Mouse (Mus musculus) forebrain, embryonic 12.5 days (tissue): ENCODE data around the gene Shank2. TPM values are rescaled to one million over a fixed set of nuclear protein-coding genes. Genes with fewer than 3 reads are reported as not detected.

ENCODE experiments used
- ATAC-seq: fragments of 200-750 bp; cut with Nextera tagmentation; 2 replicates; pipeline ENCODE4 v1.8.0; 2017; ENCODE audit warnings: moderate TSS enrichment; ENCODE audit not compliant: low FRiP score
- H3K27ac ChIP-seq: fragments of 300-500 bp; sonication (generic); 2 replicates; pipeline ENCODE4 v1.5.1; 2016; ENCODE audit warnings: mild to moderate bottlenecking
- H3K27me3 ChIP-seq: fragments of 300-500 bp; sonication (generic); 2 replicates; pipeline ENCODE4 v1.6.1; 2016; ENCODE audit warnings: mild to moderate bottlenecking
- H3K36me3 ChIP-seq: fragments of 300-500 bp; sonication (generic); replicated peaks from 2 replicates; pipeline ENCODE4 v1.6.1; 2016; ENCODE audit warnings: mild to moderate bottlenecking
- H3K4me1 ChIP-seq: fragments of 300-500 bp; sonication (generic); 2 replicates; pipeline ENCODE4 v1.6.1; 2016
- H3K4me2 ChIP-seq: fragments of 300-500 bp; sonication (generic); 2 replicates; pipeline ENCODE4 v1.6.1; 2016; ENCODE audit warnings: mild to moderate bottlenecking, moderate library complexity
- H3K4me3 ChIP-seq: fragments of 300-500 bp; sonication (generic); replicated peaks from 2 replicates; pipeline ENCODE4 v1.5.1; 2016; ENCODE audit warnings: mild to moderate bottlenecking
- H3K9ac ChIP-seq: fragments of 300-500 bp; sonication (generic); 2 replicates; pipeline ENCODE4 v1.6.1; 2016; ENCODE audit warnings: mild to moderate bottlenecking
- H3K9me3 ChIP-seq: fragments of 300-500 bp; sonication (generic); 2 replicates; pipeline ENCODE4 v1.6.1; 2016
- WGBS: fragments of 180-500 bp; shearing (Covaris S2); methylation state at CpG from one replicate; pipeline ENCODE4 v1.1.7; 2016; 5-methylcytosine and 5-hydroxymethylcytosine counted together
- polyA plus RNA-seq: library from polyadenylated mRNA; unstranded; fragments of >200 nt; fragmentation: Nextera tagmentation; extraction: Ambion mirVana; gene quantifications from 2 replicates; pipeline ENCODE4 v1.2.1, GENCODE M21; 2016

Gene Shank2
- polyA plus RNA-seq, 1 experiment from 2014 or later = 3.0 TPM

- H3K27ac ChIP-seq = no peak overlapping the region
- WGBS = 70% methylated on average over 11 of the region's 11 CpGs
Measured at GRCm38 (mm10) chr7:144187869-144188430, 186.2 kb downstream of the Shank2 start.

GRCm38 (mm10) chr7:144189446-144189845 is 187.7 kb downstream of the Shank2 start:
- Histone ChIP-seq H3K27ac (no peak overlapping the region), H3K36me3 (no peaks in the 10 kb centered on the region), H3K27me3 (no peaks in the 10 kb centered on the region; the same call in 1 of the 2 replicates), H3K9me3 (no peaks in the 10 kb centered on the region), H3K9ac (no peak overlapping the region), H3K4me1 (no peaks in the 10 kb centered on the region), H3K4me2 (no peak overlapping the region), H3K4me3 (no peak overlapping the region)
- 88% methylated on average over 4 of the region's 4 CpGs for WGBS
- no peak for ATAC-seq

More at GRCm38 (mm10) chr7:144187869-144188430, 186.2 kb downstream of the Shank2 start:
- no peak for ATAC-seq
- H3K4me2 ChIP-seq = no peak overlapping the region
- no peaks in the 10 kb centered on the region for H3K36me3 ChIP-seq
- no peak overlapping the region for H3K4me3 ChIP-seq
- no peaks in the 10 kb centered on the region; the same call in 1 of the 2 replicates for H3K27me3 ChIP-seq
- H3K9me3 ChIP-seq = no peaks in the 10 kb centered on the region
- H3K4me1 ChIP-seq = no peaks in the 10 kb centered on the region
- no peak overlapping the region for H3K9ac ChIP-seq

GRCm38 (mm10) chr7:144198491-144198890 is 196.8 kb downstream of the Shank2 start:
- ATAC-seq = no peak
- WGBS = 80% methylated on average over 2 of the region's 2 CpGs
- no peaks in the 10 kb centered on the region for H3K27me3 ChIP-seq

GRCm38 (mm10) chr7:144202017-144202682 is 200.4 kb downstream of the Shank2 start:
- H3K9me3 ChIP-seq = no peaks in the 10 kb centered on the region
- no peaks in the 10 kb centered on the region for H3K4me1 ChIP-seq
- H3K27ac ChIP-seq = no peak overlapping the region
- WGBS = 85% methylated on average over 7 of the region's 7 CpGs
- no peak overlapping the region for H3K4me3 ChIP-seq
- no peaks in the 10 kb centered on the region for H3K36me3 ChIP-seq
- no peak overlapping the region for H3K9ac ChIP-seq
- no peak for ATAC-seq
- no peak overlapping the region for H3K4me2 ChIP-seq
- H3K27me3 ChIP-seq = no peaks in the 10 kb centered on the region

More at GRCm38 (mm10) chr7:144198491-144198890, 196.8 kb downstream of the Shank2 start:
- no peaks in the 10 kb centered on the region for H3K4me1 ChIP-seq
- no peak overlapping the region for H3K4me3 ChIP-seq
- H3K4me2 ChIP-seq = no peak overlapping the region
- no peaks in the 10 kb centered on the region for H3K9me3 ChIP-seq
- no peak overlapping the region for H3K27ac ChIP-seq
- H3K36me3 ChIP-seq = no peaks in the 10 kb centered on the region
- no peak overlapping the region for H3K9ac ChIP-seq

- Histone ChIP-seq H3K9ac (no peak overlapping the region), H3K9me3 (no peaks in the 10 kb centered on the region), H3K4me3 (no peak overlapping the region), H3K4me1 (peaks cover 3% of the 10 kb centered on the region; the same call in 1 of the 2 replicates), H3K27me3 (no peaks in the 10 kb centered on the region), H3K27ac (no peak overlapping the region), H3K4me2 (no peak overlapping the region), H3K36me3 (no peaks in the 10 kb centered on the region)
- no peak for ATAC-seq
- 80% methylated on average over 3 of the region's 3 CpGs for WGBS
Measured at GRCm38 (mm10) chr7:144204290-144204689, 202.6 kb downstream of the Shank2 start.

GRCm38 (mm10) chr7:144205161-144205560 is 203.4 kb downstream of the Shank2 start:
- peaks cover 3% of the 10 kb centered on the region; the same call in 1 of the 2 replicates for H3K4me1 ChIP-seq
- 90% methylated on average over 1 of the region's 1 CpGs for WGBS
- no peaks in the 10 kb centered on the region for H3K27me3 ChIP-seq
- no peaks in the 10 kb centered on the region for H3K36me3 ChIP-seq
- H3K4me2 ChIP-seq = no peak overlapping the region
- H3K9me3 ChIP-seq = no peaks in the 10 kb centered on the region
- no peak overlapping the region for H3K4me3 ChIP-seq
- H3K9ac ChIP-seq = no peak overlapping the region
- ATAC-seq = no peak
- no peak overlapping the region for H3K27ac ChIP-seq

GRCm38 (mm10) chr7:144205837-144206236 is 204.1 kb downstream of the Shank2 start:
- H3K4me2 ChIP-seq = no peak overlapping the region
- no peaks in the 10 kb centered on the region for H3K27me3 ChIP-seq
- H3K27ac ChIP-seq = no peak overlapping the region
- no peak overlapping the region for H3K9ac ChIP-seq
- ATAC-seq = no peak
- peaks cover 3% of the 10 kb centered on the region; the same call in 1 of the 2 replicates for H3K4me1 ChIP-seq
- no peak overlapping the region for H3K4me3 ChIP-seq
- 93% methylated on average over 3 of the region's 3 CpGs for WGBS
- no peaks in the 10 kb centered on the region for H3K36me3 ChIP-seq
- H3K9me3 ChIP-seq = no peaks in the 10 kb centered on the region

GRCm38 (mm10) chr7:144206254-144206653 is 204.5 kb downstream of the Shank2 start:
- Histone ChIP-seq H3K4me2 (no peak overlapping the region), H3K9me3 (no peaks in the 10 kb centered on the region), H3K9ac (no peak overlapping the region), H3K36me3 (no peaks in the 10 kb centered on the region), H3K27ac (no peak overlapping the region), H3K4me3 (no peak overlapping the region), H3K4me1 (peaks cover 3% of the 10 kb centered on the region; the same call in 1 of the 2 replicates), H3K27me3 (no peaks in the 10 kb centered on the region)
- ATAC-seq = no peak
- 85% methylated on average over 5 of the region's 5 CpGs for WGBS

- Histone ChIP-seq H3K36me3 (no peaks in the 10 kb centered on the region), H3K4me3 (no peak overlapping the region), H3K27me3 (no peaks in the 10 kb centered on the region), H3K4me1 (peaks cover 3% of the 10 kb centered on the region; the same call in 1 of the 2 replicates), H3K9ac (no peak overlapping the region), H3K4me2 (no peak overlapping the region), H3K9me3 (no peaks in the 10 kb centered on the region), H3K27ac (no peak overlapping the region)
- ATAC-seq = no peak
- 84% methylated on average over 6 of the region's 6 CpGs for WGBS
Measured at GRCm38 (mm10) chr7:144207100-144207499, 205.4 kb downstream of the Shank2 start.

GRCm38 (mm10) chr7:144207849-144208248 is 206.1 kb downstream of the Shank2 start:
- no peak for ATAC-seq
- H3K36me3 ChIP-seq = no peaks in the 10 kb centered on the region
- H3K4me2 ChIP-seq = no peak overlapping the region
- no peak overlapping the region for H3K27ac ChIP-seq
- no peak overlapping the region for H3K9ac ChIP-seq
- H3K4me3 ChIP-seq = no peak overlapping the region
- peaks cover 3% of the 10 kb centered on the region; the same call in 1 of the 2 replicates for H3K4me1 ChIP-seq
- 23% methylated on average over 7 of the region's 7 CpGs for WGBS
- no peaks in the 10 kb centered on the region for H3K9me3 ChIP-seq
- H3K27me3 ChIP-seq = no peaks in the 10 kb centered on the region

GRCm38 (mm10) chr7:144208628-144209027 is 206.9 kb downstream of the Shank2 start:
- Histone ChIP-seq H3K9me3 (no peaks in the 10 kb centered on the region), H3K4me1 (peaks cover 3% of the 10 kb centered on the region; the same call in 1 of the 2 replicates), H3K4me2 (no peak overlapping the region), H3K9ac (no peak overlapping the region), H3K4me3 (no peak overlapping the region), H3K27me3 (no peaks in the 10 kb centered on the region), H3K36me3 (no peaks in the 10 kb centered on the region), H3K27ac (no peak overlapping the region)
- WGBS = 50% methylated on average over 1 of the region's 1 CpGs
- no peak for ATAC-seq

GRCm38 (mm10) chr7:144210526-144210925 is 208.8 kb downstream of the Shank2 start:
- ATAC-seq = no peak
- no peaks in the 10 kb centered on the region for H3K27me3 ChIP-seq
- peaks cover 3% of the 10 kb centered on the region; the same call in 1 of the 2 replicates for H3K4me1 ChIP-seq
- no peak overlapping the region for H3K27ac ChIP-seq
- no peak overlapping the region for H3K4me2 ChIP-seq
- H3K9ac ChIP-seq = no peak overlapping the region
- no peak overlapping the region for H3K4me3 ChIP-seq
- H3K9me3 ChIP-seq = 0 out of 2 replicates have a peak, but pooled peaks cover 4% of the 10 kb centered on the region
- 88% methylated on average over 9 of the region's 9 CpGs for WGBS
- no peaks in the 10 kb centered on the region for H3K36me3 ChIP-seq

- no peak overlapping the region for H3K4me3 ChIP-seq
- no peaks in the 10 kb centered on the region for H3K27me3 ChIP-seq
- no peak overlapping the region for H3K27ac ChIP-seq
- no peaks in the 10 kb centered on the region for H3K36me3 ChIP-seq
- no peak overlapping the region for H3K9ac ChIP-seq
- H3K4me1 ChIP-seq = peaks cover 3% of the 10 kb centered on the region; the same call in 1 of the 2 replicates
- no peak overlapping the region for H3K4me2 ChIP-seq
- 0 out of 2 replicates have a peak, but pooled peaks cover 4% of the 10 kb centered on the region for H3K9me3 ChIP-seq
- ATAC-seq = no peak
Measured at GRCm38 (mm10) chr7:144212694-144213093, 211.0 kb downstream of the Shank2 start.
